Mouse (Mus musculus): ENCODE results near the gene Hist2h4. TPM values are rescaled to one million over a fixed set of nuclear protein-coding genes. Genes with fewer than 3 reads are reported as not detected.

Hist2h4 gene
- polyA plus RNA-seq (2015; fragmentation: Nextera tagmentation; extraction: Ambion mirVana) = 6.8 and 9.0 TPM in 2 replicates

DNA sequence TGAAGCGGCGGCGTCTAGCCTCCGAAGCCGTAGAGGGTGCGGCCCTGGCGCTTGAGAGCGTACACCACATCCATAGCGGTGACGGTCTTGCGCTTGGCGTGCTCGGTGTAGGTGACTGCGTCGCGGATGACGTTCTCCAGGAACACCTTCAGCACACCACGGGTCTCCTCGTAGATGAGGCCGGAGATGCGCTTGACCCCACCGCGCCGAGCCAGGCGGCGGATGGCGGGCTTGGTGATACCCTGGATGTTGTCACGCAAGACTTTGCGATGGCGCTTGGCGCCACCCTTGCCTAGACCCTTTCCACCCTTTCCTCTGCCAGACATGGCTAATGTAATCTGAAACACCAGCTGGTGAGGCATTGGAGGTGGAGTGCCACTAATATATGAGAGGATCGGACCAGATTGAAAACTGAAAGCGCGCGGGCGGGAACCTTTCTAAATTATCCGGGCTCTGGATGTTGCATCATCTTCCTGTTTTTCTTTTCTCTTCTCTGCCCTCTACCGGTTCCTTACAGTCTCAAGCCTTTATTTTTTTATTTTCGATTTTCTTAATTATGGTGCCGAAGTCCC is at the start of gene Hist2h4:
Hist2h4 (minus strand) TSS at position 333 of the 572 bp plus-strand sequence.

DNA sequence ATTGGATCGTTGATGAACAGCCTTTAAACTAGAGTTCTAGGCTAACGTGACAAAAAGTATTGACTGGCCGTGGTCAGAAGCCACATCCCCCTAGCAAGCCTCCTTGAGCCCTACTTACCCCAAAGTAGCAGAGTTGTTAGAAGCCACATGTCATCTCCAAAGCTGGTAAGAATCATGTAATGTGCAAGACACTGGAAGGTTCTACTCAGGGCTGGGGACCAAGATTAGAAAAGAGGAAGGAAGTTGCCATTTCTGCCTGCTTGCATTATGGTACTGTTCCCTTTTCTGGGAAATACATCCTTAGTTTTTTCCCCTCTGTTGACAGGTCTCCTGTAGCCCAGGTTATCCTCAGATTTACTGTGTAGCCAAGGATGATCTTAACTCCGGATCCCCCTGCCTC is 30.7 kb upstream of the Hist2h4 start, which contains the start of gene Fcgr1:
Fcgr1 (minus strand) TSS at position 183 of the 400 bp plus-strand sequence.

GRCm38 (mm10) chr3:96269511-96270474 is 6.7 kb upstream of the Hist2h4 start, which contains the start of gene Hist2h2bb:
TSS of gene Hist2h2bb (plus strand) at chr3:96269752.

GRCm38 (mm10) chr3:96268051-96268775 is 5.1 kb upstream of the Hist2h4 start, which contains the start of gene Hist2h3b:
TSS of gene Hist2h3b (plus strand) at chr3:96268654.

DNA sequence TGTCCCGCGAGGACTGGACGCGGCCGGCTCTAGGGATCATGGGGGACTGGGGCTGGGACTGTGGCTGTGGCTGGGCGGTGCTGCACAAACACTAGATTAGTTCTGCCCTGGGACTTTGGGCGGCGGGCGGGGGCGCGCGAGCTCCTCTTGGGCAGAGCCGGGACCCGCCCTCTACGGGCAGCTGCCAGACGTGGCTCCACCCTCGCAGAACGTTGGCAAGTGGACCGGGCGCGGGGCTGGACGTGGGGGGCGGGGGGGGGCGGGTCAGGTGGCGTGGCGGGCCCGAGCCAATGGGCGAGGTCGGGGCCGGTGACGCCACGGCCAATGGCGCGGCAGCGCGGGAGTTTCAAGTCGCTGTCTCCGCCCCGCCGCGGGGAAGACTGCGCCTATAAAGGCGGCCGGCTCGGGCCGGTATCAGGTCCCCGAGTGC is 16.7 kb downstream of the Hist2h4 start, which contains the start of gene Hist2h3c1:
Hist2h3c1 (plus strand) TSS at position 259 of the 430 bp plus-strand sequence.

GRCm38 (mm10) chr3:96245003-96245886 is 17.9 kb downstream of the Hist2h4 start, which contains the start of gene Hist2h2aa1:
TSS of gene Hist2h2aa1 (plus strand) at chr3:96245497.

DNA sequence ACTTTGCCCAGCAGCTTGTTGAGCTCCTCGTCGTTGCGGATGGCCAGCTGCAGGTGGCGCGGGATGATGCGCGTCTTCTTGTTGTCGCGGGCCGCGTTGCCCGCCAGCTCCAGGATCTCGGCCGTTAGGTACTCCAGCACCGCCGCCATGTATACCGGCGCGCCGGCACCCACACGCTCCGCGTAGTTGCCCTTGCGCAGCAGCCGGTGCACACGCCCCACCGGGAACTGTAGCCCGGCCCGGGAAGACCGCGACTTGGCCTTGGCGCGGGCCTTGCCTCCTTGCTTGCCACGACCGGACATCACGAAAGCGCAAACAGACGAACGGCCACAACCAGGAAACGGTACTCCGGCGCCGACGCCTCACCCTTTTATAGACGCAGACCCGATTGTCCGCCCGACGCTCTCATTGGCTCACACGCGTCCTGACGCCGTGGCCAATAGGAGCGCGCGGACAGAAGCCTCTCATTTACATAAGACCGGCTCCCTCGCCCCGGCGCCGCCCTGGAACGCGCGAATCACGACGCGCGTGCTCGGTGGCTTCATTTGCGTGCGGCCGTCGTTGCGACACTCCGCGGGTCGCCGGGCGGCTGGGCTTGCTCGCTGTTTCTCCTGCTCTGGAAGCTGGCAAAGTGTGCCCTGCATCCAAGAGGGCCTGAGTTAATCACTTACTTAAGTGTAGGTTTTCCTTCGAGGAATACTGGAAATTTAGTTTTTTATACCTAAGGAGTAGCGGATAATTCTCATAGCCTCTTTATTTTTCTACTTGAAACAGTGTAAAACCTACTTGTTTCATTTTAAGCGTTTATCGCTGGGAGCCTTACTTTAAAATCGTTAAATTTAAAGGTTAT is 22.9 kb downstream of the Hist2h4 start, which contains the start of gene Hist2h2aa2:
Hist2h2aa2 (minus strand) TSS at position 328 of the 850 bp plus-strand sequence.

GRCm38 (mm10) chr3:96238954-96239793 is 23.9 kb downstream of the Hist2h4 start, which contains the start of gene Hist2h3c2:
TSS of gene Hist2h3c2 (minus strand) at chr3:96239127.

DNA sequence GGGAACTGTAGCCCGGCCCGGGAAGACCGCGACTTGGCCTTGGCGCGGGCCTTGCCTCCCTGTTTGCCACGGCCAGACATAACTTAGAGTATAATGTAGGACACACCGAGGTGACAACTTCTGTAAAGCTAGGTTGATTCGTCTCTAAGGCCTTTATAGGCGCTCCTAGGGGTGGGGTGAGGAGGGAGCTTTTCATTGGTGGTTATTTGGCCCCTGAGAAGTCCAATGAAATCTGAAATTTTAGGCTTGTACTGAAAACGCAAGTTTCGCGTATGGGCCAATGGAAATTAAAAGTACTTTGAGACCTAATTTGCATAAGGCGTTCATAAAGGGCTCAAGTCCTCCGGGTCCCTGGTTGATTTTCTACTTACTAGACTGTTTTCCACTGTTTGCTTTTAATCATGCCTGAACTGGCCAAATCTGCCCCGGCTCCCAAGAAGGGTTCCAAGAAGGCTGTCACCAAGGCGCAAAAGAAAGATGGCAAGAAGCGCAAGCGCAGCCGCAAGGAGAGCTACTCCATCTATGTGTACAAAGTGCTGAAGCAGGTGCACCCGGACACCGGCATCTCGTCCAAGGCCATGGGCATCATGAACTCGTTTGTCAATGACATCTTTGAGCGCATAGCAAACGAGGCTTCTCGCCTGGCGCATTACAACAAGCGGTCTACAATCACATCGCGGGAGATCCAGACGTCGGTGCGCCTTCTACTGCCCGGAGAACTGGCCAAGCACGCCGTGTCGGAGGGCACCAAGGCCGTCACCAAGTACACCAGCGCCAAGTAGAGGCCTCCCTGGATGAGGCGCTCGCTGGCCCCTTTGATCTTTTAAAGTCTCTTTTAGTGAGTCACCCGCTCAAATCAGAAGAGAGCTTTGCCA is 42.1 kb downstream of the Hist2h4 start, which contains the start of the genes Hist2h2ac and Hist2h2be:
Hist2h2ac (minus strand) TSS at position 116 of the 875 bp plus-strand sequence.
Hist2h2be (plus strand) TSS at position 355 of the 875 bp plus-strand sequence.

GRCm38 (mm10) chr3:96219661-96220130 is 43.4 kb downstream of the Hist2h4 start, which contains the start of the genes Bola1 and Hist2h2ab:
TSS of gene Bola1 (minus strand) at chr3:96219709.
TSS of gene Hist2h2ab (plus strand) at chr3:96219865.

Small RNA genes lying within 50 kb of the gene (microRNA-seq; reads per million reads assigned to microRNA genes)
- gene Gm44492 (not detected), gene Gm47311 (not detected), gene Gm47313 (not detected)

Other genes starting within 250 kb of the Hist2h4 start
- gene Vps45, start 204.8 kb downstream of the Hist2h4 start, polyA plus RNA-seq (2015; fragmentation: Nextera tagmentation; extraction: Ambion mirVana) = 56.3 and 64.0 TPM in 2 replicates
- gene Otud7b, start 158.8 kb downstream of the Hist2h4 start, polyA plus RNA-seq (2015; fragmentation: Nextera tagmentation; extraction: Ambion mirVana) = 13.2 and 16.9 TPM in 2 replicates
- gene Mtmr11, start 101.3 kb downstream of the Hist2h4 start, polyA plus RNA-seq (2015; fragmentation: Nextera tagmentation; extraction: Ambion mirVana) = 12.2 and 13.3 TPM in 2 replicates
- 116 and 128 TPM in 2 replicates for gene Sf3b4, start 91.0 kb downstream of the Hist2h4 start, polyA plus RNA-seq (2015; fragmentation: Nextera tagmentation; extraction: Ambion mirVana)
- 133 and 142 TPM in 2 replicates for gene Sv2a, start 82.2 kb downstream of the Hist2h4 start, polyA plus RNA-seq (2015; fragmentation: Nextera tagmentation; extraction: Ambion mirVana)
- gene Bola1, start 43.6 kb downstream of the Hist2h4 start, polyA plus RNA-seq (2015; fragmentation: Nextera tagmentation; extraction: Ambion mirVana) = 68.0 and 74.2 TPM in 2 replicates
- 0.93 TPM in 1 of 2 replicates, not detected in the other for gene Hist2h2ab, start 43.4 kb downstream of the Hist2h4 start, polyA plus RNA-seq (2015; fragmentation: Nextera tagmentation; extraction: Ambion mirVana)
- gene Hist2h2ac, start 42.4 kb downstream of the Hist2h4 start, polyA plus RNA-seq (2015; fragmentation: Nextera tagmentation; extraction: Ambion mirVana) = 2.5 and 2.6 TPM in 2 replicates
- 3.0 and 3.5 TPM in 2 replicates for gene Hist2h2be, start 42.2 kb downstream of the Hist2h4 start, polyA plus RNA-seq (2015; fragmentation: Nextera tagmentation; extraction: Ambion mirVana)
- 0.76 and 1.1 TPM in 2 replicates for gene Hist2h3c2, start 24.2 kb downstream of the Hist2h4 start, polyA plus RNA-seq (2015; fragmentation: Nextera tagmentation; extraction: Ambion mirVana)
- gene Hist2h2aa2, start 23.0 kb downstream of the Hist2h4 start, polyA plus RNA-seq (2015; fragmentation: Nextera tagmentation; extraction: Ambion mirVana) = 38.3 and 48.6 TPM in 2 replicates
- gene Hist2h2aa1, start 17.8 kb downstream of the Hist2h4 start, polyA plus RNA-seq (2015; fragmentation: Nextera tagmentation; extraction: Ambion mirVana) = 8.1 and 14.3 TPM in 2 replicates
- gene Hist2h3c1, start 16.6 kb downstream of the Hist2h4 start, polyA plus RNA-seq (2015; fragmentation: Nextera tagmentation; extraction: Ambion mirVana) = 0.36 and 0.65 TPM in 2 replicates
- 10.3 and 10.6 TPM in 2 replicates for gene Hist2h3b, start 5.3 kb upstream of the Hist2h4 start, polyA plus RNA-seq (2015; fragmentation: Nextera tagmentation; extraction: Ambion mirVana)
- gene Hist2h2bb, start 6.4 kb upstream of the Hist2h4 start, polyA plus RNA-seq (2015; fragmentation: Nextera tagmentation; extraction: Ambion mirVana) = 1.4 TPM in 1 of 2 replicates, not detected in the other
- gene Fcgr1, start 30.7 kb upstream of the Hist2h4 start, polyA plus RNA-seq (2015; fragmentation: Nextera tagmentation; extraction: Ambion mirVana) = 3.0 and 3.6 TPM in 2 replicates
- gene BC107364, start 189.0 kb upstream of the Hist2h4 start, polyA plus RNA-seq (2015; fragmentation: Nextera tagmentation; extraction: Ambion mirVana) = 0.21 TPM in 1 of 2 replicates, not detected in the other